Mouse (Mus musculus): ENCODE measurements around the gene Trpm3.
A peak's percentile ranks its signal among the peaks of the same experiment; 100 is the strongest.

Trpm3 gene

GRCm38 (mm10) chr19:22303952-22304655 is 165.3 kb downstream of the Trpm3 start:
- peak in 1 of 2 experiments; percentile 12 for DNase-seq (ENCODE audit: low read depth in 1 of 2, low spot score in 2 of 2)

- DNase-seq (ENCODE audit: low read depth in 1 of 2, low spot score in 2 of 2): no peak
Measured at GRCm38 (mm10) chr19:22308081-22308480, 169.2 kb downstream of the Trpm3 start.

- no peak for DNase-seq (ENCODE audit: low read depth in 1 of 2, low spot score in 2 of 2)
Measured at GRCm38 (mm10) chr19:22317306-22317705, 178.5 kb downstream of the Trpm3 start.

DNA sequence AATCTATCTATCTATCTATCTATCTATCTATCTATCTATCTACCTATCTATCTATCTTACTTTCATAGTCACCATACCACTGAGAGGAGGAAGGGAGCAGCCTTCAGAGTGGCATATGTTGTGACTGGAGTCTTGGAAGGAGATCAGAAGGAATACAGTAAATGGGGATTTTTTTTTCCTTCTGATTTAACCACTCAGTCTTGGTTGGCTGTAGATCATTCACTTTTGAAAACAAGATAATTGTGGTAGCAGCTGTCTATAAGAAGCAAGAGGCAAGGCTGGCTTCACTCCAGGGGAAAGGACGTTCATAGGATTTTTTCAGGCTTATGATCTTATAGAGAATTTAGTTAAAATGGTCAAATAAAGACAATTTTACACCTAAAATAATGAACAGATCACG is 188.0 kb downstream of the Trpm3 start:
- no peak for DNase-seq (ENCODE audit: low read depth in 1 of 2, low spot score in 2 of 2)

GRCm38 (mm10) chr19:22327226-22327625 is 188.4 kb downstream of the Trpm3 start:
- DNase-seq (ENCODE audit: low read depth in 1 of 2, low spot score in 2 of 2): no peak

- no peak for DNase-seq (ENCODE audit: low read depth in 1 of 2, low spot score in 2 of 2)
Measured at GRCm38 (mm10) chr19:22336278-22336677, 197.4 kb downstream of the Trpm3 start.

DNA sequence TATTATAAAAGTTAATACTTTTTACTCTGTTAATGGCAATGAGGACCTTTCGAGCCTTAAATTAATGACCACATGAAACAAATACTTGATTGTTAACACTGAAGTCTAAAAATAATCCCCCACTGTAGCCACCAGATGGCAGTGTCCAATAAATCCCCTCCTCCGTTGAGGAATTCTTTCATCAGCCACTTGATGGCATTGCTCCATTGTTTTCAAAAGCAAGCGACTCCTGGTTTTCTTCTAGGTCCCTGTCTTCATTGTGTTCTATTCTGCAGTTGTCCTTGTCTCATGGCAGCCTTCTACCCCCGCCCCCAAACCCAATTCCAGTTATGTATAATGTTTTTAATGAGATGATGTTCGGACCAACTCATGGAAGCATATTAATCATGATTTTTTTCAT is 198.6 kb downstream of the Trpm3 start:
- no peak for DNase-seq (ENCODE audit: low read depth in 1 of 2, low spot score in 2 of 2)

DNA sequence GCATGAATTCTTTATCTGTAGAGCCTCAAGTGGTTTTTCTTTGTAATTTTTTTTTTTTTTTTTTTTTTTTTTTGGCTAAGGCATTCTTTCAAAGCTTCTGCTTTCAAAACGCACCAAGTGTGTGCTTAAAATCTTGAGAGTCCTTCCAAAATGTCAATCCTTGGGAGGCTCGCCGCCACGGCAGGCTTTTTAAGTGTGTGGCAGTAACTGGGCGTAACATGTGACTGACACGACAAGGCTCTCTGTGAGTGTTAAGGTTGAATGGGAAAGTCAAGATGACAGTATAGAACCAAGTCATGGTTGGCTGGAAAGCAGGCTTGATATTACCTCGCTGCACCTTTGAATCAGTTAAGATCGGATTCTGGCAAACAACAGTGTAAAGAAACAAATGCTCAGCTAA is 200.1 kb downstream of the Trpm3 start:
- DNase-seq (ENCODE audit: low read depth in 1 of 2, low spot score in 2 of 2): no peak

GRCm38 (mm10) chr19:22354037-22354541 is 215.2 kb downstream of the Trpm3 start:
- no peak for DNase-seq (ENCODE audit: low read depth in 1 of 2, low spot score in 2 of 2)

GRCm38 (mm10) chr19:22386890-22387289 is 248.0 kb downstream of the Trpm3 start:
- DNase-seq (ENCODE audit: low read depth in 1 of 2, low spot score in 2 of 2): no peak

GRCm38 (mm10) chr19:22394700-22395099 is 255.9 kb downstream of the Trpm3 start:
- DNase-seq (ENCODE audit: low read depth in 1 of 2, low spot score in 2 of 2): no peak

DNA sequence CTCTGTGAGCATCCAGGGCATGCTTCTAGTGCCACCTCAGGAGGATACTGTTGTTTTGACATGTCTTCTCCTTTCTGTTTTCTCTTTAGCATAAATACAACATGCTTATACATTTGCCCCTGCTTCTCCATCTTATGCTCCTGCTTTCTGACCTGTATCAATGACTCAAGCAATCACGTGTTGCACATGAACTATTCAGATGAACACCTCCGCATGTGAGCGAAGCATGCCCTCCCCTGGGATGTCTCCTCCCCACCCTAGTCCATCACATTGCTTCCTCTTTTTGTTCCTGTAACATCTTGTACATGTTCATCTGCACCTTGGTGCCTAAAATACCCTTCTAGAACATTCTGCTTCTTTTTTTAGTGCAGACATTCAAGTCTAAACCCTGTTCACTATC is 265.2 kb downstream of the Trpm3 start:
- no peak for DNase-seq (ENCODE audit: low read depth in 1 of 2, low spot score in 2 of 2)

DNA sequence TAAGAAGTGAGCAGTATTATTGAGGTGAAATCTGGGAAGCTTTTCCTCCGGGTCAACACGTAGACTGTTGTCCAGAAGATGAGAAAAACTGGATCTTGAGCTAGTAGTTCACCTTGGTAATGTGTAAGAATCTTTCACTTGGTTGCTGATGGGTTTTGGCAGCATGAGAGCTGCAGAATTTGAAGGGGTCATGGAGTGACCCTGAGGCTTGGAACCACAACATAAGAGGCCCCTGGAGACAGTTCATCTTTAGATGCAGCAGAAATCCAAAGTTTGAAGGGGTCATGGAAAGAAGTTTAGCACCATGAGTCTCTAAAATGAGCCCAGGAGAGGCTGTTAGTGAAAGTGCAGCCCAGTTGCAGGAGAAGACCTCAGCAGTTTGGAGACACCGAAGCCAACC is 279.4 kb downstream of the Trpm3 start:
- DNase-seq (ENCODE audit: low read depth in 1 of 2, low spot score in 2 of 2): no peak

DNA sequence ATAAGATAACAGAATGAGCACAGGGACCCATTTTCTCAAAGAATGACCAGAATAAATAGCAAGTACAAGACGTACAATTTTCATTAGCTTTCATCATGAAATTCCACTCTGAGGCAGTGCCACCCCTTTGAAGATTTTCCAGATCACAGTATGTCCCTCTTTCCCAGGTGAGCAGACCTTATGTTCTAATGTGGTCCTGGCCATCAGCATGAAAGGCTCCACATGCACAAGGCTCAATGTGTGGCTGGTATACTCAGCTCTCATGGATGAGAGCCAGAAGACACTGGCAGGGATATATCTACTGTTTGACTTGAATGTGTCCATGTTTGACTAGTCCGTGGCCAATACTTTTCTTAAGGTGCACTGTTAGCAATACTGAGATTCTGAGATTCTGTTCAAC is 298.4 kb downstream of the Trpm3 start:
- DNase-seq (ENCODE audit: low read depth in 1 of 2, low spot score in 2 of 2): no peak

- no peak for DNase-seq (ENCODE audit: low read depth in 1 of 2, low spot score in 2 of 2)
Measured at GRCm38 (mm10) chr19:22447418-22448339, 308.8 kb downstream of the Trpm3 start.

DNA sequence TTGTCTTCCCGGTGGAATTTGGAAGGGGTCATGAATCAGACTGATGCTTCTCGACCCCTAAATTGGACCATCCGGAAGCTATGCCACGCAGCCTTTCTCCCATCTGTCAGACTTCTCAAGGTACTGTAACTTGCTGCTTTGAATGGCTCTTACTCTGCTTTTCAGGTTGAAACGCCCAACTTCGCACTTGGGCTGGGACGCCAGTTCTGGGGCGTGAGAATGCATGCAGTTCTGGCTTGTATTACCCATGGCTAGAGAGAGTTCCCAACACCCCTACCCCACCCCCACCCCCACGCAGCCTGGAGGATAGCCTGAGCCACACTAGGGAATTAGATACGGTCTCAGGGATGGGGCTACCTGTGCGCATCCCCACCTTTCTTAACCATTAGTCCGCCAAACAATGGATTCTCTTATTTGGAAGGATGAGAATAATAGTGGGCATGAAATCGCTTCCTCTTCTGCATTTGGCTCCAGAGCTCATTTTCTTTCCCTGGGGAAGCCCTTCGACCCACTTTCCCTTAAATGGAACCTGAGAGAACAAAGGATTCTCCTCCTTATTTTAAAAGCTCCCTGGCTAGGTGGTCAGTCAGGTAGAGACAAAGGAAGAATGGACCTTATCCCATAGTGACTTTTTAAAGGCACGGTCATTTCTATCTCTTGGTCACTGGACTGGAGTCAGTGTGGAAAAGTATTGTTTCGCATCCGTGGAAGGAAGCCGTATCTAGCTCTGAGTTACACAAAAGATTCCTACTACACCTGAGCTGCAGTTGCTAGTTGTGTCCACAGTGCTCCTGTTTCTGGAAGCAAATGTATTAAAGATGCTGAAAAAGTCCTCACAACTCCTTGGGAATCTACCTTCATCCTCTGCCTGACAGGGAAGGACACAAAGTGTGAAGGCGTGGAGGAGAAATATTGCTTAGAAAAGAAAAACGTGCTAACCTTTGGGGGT is 309.8 kb downstream of the Trpm3 start:
- DNase-seq (ENCODE audit: low read depth in 1 of 2, low spot score in 2 of 2): no peak

DNA sequence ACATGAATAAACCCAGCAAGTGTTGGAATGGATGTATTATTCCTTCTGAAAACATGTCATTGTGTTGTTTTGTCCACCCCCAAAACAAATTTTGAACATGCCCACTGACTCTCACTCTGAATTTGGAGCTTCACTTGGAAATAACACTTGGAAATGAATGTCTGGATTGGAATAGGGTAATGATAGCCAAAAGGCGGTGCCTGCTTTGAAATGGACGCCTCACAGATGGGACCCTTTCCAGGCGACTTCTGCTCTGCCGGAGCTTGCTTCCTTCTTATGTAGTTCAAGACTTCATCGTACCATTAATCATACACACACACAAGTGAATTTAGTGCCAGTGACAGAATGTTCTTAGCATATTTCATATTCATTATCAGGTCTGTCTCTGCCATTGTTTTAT is 312.4 kb downstream of the Trpm3 start:
- no peak for DNase-seq (ENCODE audit: low read depth in 1 of 2, low spot score in 2 of 2)

GRCm38 (mm10) chr19:22456935-22457334 is 318.1 kb downstream of the Trpm3 start:
- DNase-seq (ENCODE audit: low read depth in 1 of 2, low spot score in 2 of 2): no peak

GRCm38 (mm10) chr19:22462043-22462442 is 323.2 kb downstream of the Trpm3 start:
- DNase-seq (ENCODE audit: low read depth in 1 of 2, low spot score in 2 of 2): no peak

DNA sequence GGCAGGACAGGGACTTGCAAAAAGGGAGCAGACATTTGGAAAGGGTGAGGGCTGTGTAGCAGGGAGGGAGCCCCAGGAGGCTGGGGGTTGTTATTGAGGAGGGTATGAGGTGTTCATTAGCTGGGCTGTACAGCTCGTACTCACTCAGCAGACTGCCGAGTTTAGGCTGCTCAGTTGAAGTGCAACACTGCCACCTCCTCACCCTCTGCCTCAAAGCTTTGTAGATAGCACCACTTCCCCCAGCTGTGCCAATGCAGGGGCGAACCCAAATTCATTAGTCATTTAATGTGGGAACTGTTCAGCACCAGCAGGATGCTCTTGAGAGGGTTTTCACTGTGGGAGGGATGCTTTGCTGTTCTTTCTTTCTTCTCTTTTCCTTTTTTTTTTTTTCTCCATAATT is 324.7 kb downstream of the Trpm3 start:
- DNase-seq (ENCODE audit: low read depth in 1 of 2, low spot score in 2 of 2): no peak

- no peak for DNase-seq (ENCODE audit: low read depth in 1 of 2, low spot score in 2 of 2)
Measured at GRCm38 (mm10) chr19:22469608-22470007, 330.8 kb downstream of the Trpm3 start.
